8 mouse cellular contexts compared by ENCODE assay signal in genomic region chr17:28247613-28248012, GRCm38 (mm10). TPM values are rescaled to one million over a fixed set of nuclear protein-coding genes. Genes with fewer than 3 reads are reported as not detected.
DNase-seq lines count a peak whose midpoint lies in the region; ATAC-seq lines count a peak whose summit lies in the region.

No protein-coding gene starts in this region.

- H3K36me3 ChIP-seq in embryonic facial prominence, embryonic 12.5 days = peaks cover 5% of the 10 kb centered on the region; the same call in 1 of the 2 replicates

- no peak overlapping the region for H3K4me2 ChIP-seq in embryonic facial prominence, embryonic 12.5 days (replicated peaks)

- no peak overlapping the region for H3K4me3 ChIP-seq in embryonic facial prominence, embryonic 12.5 days

- no peaks in the 10 kb centered on the region for H3K9me3 ChIP-seq in embryonic facial prominence, embryonic 12.5 days

- peak; percentile 84 for DNase-seq in gastrocnemius, adult 18-20 months (ENCODE audit: low spot score)
- no peak for DNase-seq in gastrocnemius, postnatal 4 days (ENCODE audit: low spot score in 2 of 2)
- peak; percentile 67 for DNase-seq in lung, postnatal 36 days
- DNase-seq in thymus, postnatal 36 days = no peak
- no peak for DNase-seq in left cerebral cortex, adult 18-20 months (ENCODE audit: low spot score in 2 of 2)
- no peak for DNase-seq in retina, postnatal 1 day

- H3K4me1 ChIP-seq in embryonic facial prominence, embryonic 12.5 days = peaks cover 44% of the 10 kb centered on the region

- ATAC-seq in embryonic facial prominence, embryonic 12.5 days (ENCODE audit: insufficient number of reproducible peaks, insufficient read depth, low FRiP score, low TSS enrichment) = 0 out of 2 replicates have a peak, but pooled peaks have one; percentile 12
- ATAC-seq in hematopoietic stem cell, adult 5-6 weeks (replicated peaks in 1 of 2; ENCODE audit: insufficient read depth in 1 of 2, low FRiP score in 2 of 2, low TSS enrichment in 1 of 2, low read depth in 1 of 2, poor library complexity in 2 of 2, severe bottlenecking in 2 of 2) = peak; percentile 84

- no peaks in the 10 kb centered on the region for H3K27me3 ChIP-seq in embryonic facial prominence, embryonic 12.5 days

- peak overlapping the region; percentile 64 for H3K27ac ChIP-seq in embryonic facial prominence, embryonic 12.5 days

- H3K9ac ChIP-seq in embryonic facial prominence, embryonic 12.5 days = peak overlapping the region; percentile 8; the same call in 1 of the 2 replicates

- 12% methylated on average over 6 of the region's 6 CpGs for WGBS in embryonic facial prominence, embryonic 12.5 days

RNA-seq across cellular contexts. Expression of gene Ppard, which starts 15.1 kb away (rescaled TPM):
- total RNA-seq in gastrocnemius, adult 18-20 months (2021) = 10 to 100 TPM; 26.3 to 27.2 TPM
- total RNA-seq in gastrocnemius, postnatal 4 days (2021) = 10 to 100 TPM; 34.3 to 37.6 TPM
- polyA plus RNA-seq in embryonic facial prominence, embryonic 12.5 days (2016; fragmentation: Nextera tagmentation; extraction: Ambion mirVana) = 2.5 and 3.2 TPM in 2 replicates
- 2.2 and 3.8 TPM in 2 replicates for total RNA-seq in hematopoietic stem cell, adult 5-6 weeks (2017)
- 10 to 100 TPM; 27.9 to 28.6 TPM for total RNA-seq in left cerebral cortex, adult 18-20 months (2021)

RNA-seq across cellular contexts. Expression of gene Def6, which starts 40.0 kb away (rescaled TPM):
- 1 to 10 TPM; 1.1 to 1.9 TPM for total RNA-seq in gastrocnemius, adult 18-20 months (2021)
- total RNA-seq in gastrocnemius, postnatal 4 days (2021) = 1 to 10 TPM; 4.7 to 4.8 TPM
- polyA plus RNA-seq in embryonic facial prominence, embryonic 12.5 days (2016; fragmentation: Nextera tagmentation; extraction: Ambion mirVana) = 9.0 and 9.2 TPM in 2 replicates
- total RNA-seq in hematopoietic stem cell, adult 5-6 weeks (2017) = 113 and 137 TPM in 2 replicates
- total RNA-seq in left cerebral cortex, adult 18-20 months (2021) = 1 to 10 TPM; 3.1 to 4.1 TPM

Comparison
In these comparisons a context has a peak if more than half of its experiments do, and no peak if none do; other contexts are left out.
1. DNase-seq: peak in gastrocnemius, adult 18-20 months (single experiment) and lung, postnatal 36 days (single experiment); none in gastrocnemius, postnatal 4 days (0 of 2), thymus, postnatal 36 days (0 of 2), left cerebral cortex, adult 18-20 months (0 of 2) and retina, postnatal 1 day (single experiment).
2. RNA of gene Def6, which starts 40.0 kb away (total RNA-seq): 113 to 137 TPM in hematopoietic stem cell, adult 5-6 weeks; 4.7 to 4.8 TPM in gastrocnemius, postnatal 4 days, 3.1 to 4.1 TPM in left cerebral cortex, adult 18-20 months and 1.1 to 1.9 TPM in gastrocnemius, adult 18-20 months; every median in the first group is over 10 times any median in the second.